Mouse (Mus musculus) neutrophil, adult 65 days (primary cell): Measurements from ENCODE around the gene Cox15. TPM values are rescaled to one million over a fixed set of nuclear protein-coding genes. Genes with fewer than 3 reads are reported as not detected.

Experiments used
- total RNA-seq: library from RNA; stranded (reverse); gene quantifications from 2 replicates; pipeline ENCODE4 v1.2.4, GENCODE M21; 2023

Gene Cox15
- 8.6 and 20.5 TPM in 2 replicates for total RNA-seq

GRCm38 (mm10) chr19:43752489-43753225, at the start of gene Cox15, which contains the start of gene Cutc:
TSS of gene Cox15 (minus strand) at chr19:43753000.
TSS of gene Cutc (plus strand) at chr19:43752996.

GRCm38 (mm10) chr19:43781980-43782379, 29.2 kb upstream of the Cox15 start, which contains the start of gene Abcc2:
TSS of gene Abcc2 (plus strand) at chr19:43782192.

GRCm38 (mm10) chr19:43689419-43690246, 63.2 kb downstream of the Cox15 start, which contains the start of gene Entpd7:
TSS of gene Entpd7 (plus strand) at chr19:43689672.

Other genes starting within 250 kb of the Cox15 start
- 24.5 and 39.0 TPM in 2 replicates for gene Got1, start 228.4 kb downstream of the Cox15 start, total RNA-seq
- gene Nkx2-3, start 140.7 kb downstream of the Cox15 start, total RNA-seq = not detected in 2 replicates
- 51.7 and 53.3 TPM in 2 replicates for gene Slc25a28, start 78.1 kb downstream of the Cox15 start, total RNA-seq
- 26.7 and 32.6 TPM in 2 replicates for gene Entpd7, start 63.3 kb downstream of the Cox15 start, total RNA-seq
- 5.2 and 6.4 TPM in 2 replicates for gene Cutc, start within 50 bp of the Cox15 start, total RNA-seq
- 0.54 and 0.66 TPM in 2 replicates for gene Abcc2, start 29.2 kb upstream of the Cox15 start, total RNA-seq
- gene Dnmbp, start 187.2 kb upstream of the Cox15 start, total RNA-seq = 19.9 and 26.2 TPM in 2 replicates
- not detected in 2 replicates for gene Cpn1, start 233.6 kb upstream of the Cox15 start, total RNA-seq